Mouse (Mus musculus) heart, adult 2 months (tissue): ENCODE measurements around the gene Hoxa6.

Experiments
- CTCF ChIP-seq: fragments of 200-600 bp; IDR thresholded peaks from 2 replicates; pipeline ENCODE4 v1.8.1; 2022; ENCODE audit warnings: antibody characterized with exemption, mild to moderate bottlenecking, moderate library complexity
- POLR2A ChIP-seq: fragments of 200-500 bp; IDR thresholded peaks from 2 replicates; pipeline ENCODE4 v1.6.1; 2011; ENCODE audit warnings: mild to moderate bottlenecking, low read depth, low read length, control low read depth; ENCODE audit not compliant: insufficient read depth

DNA sequence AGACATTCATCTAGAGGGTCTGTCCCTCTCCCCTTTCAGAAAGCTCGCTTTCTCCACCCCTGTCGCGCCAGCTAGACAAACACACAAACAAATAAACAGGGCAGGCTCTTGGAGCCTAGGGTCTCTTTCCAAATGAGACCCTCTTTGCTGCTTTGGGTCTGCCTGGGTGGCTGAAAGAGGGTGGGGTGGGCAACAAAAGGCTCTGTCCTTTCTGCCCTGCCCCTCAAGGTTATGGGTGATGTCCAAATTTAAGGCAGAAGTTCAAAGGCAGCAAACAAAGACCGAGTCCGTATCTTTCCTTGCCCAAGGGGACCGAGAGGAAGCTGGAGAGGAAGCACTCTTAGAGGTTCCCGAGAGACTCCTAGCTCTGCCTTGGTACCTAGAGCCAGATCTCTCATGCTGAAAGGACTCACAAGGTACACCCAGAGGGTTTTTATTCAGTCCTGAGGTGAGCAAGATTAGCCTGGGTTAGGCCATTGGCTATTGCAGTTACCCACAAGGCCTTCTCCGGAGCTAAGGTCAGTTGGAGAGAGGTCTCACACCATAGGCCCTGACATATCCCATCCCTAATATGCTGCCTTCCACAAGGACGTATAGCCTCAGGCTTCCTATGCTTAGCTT is 32.6 kb upstream of the Hoxa6 start:
- no peak for TF ChIP-seq POLR2A
- no peak for TF ChIP-seq CTCF
